Mouse (Mus musculus): ENCODE data around the gene Sypl2. TPM values are rescaled to one million over a fixed set of nuclear protein-coding genes. Genes with fewer than 3 reads are reported as not detected.

The Sypl2 gene
- polyA plus RNA-seq (2012): 0.16 TPM in 1 of 2 replicates, not detected in the other

DNA sequence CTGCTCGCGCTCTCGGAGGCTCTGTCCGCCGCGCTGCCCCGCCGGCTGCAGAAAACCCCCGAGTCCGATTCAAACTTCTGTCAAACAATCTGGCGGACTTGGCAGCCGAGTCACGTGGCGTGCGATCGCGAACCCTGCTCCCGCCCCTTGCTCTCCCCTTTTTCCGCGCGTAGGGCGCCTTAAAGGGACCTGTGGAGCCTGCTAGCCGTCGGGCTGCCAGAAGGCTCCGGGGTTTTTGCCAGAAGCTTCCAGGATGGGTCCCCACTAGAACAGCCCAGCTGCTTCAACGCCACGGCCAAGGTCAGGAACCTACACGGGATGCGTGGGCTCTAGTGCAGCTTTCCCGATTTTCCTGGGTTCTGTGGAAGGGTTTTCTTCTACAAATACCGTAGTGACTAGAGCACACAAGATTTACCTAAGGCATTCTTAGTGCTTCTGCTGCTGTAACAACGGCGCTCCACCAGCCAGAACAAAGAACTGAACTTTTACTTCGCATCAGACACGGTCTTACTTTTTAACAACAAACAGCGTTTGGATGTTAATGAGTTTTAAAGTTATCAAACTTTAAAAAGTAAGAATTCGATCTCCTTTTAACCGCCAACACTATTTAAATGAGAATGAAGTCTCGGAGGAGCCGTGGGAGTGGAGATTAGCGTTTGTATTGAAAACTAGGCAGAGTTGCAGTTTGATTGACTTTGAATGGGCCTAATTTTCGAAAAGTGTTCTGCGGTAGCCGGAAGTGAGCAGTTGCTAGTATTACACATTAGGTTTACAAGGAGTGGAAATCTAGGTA, at the start of gene Sypl2:
Sypl2 (minus strand) TSS at position 91 of the 793 bp plus-strand sequence.

DNA sequence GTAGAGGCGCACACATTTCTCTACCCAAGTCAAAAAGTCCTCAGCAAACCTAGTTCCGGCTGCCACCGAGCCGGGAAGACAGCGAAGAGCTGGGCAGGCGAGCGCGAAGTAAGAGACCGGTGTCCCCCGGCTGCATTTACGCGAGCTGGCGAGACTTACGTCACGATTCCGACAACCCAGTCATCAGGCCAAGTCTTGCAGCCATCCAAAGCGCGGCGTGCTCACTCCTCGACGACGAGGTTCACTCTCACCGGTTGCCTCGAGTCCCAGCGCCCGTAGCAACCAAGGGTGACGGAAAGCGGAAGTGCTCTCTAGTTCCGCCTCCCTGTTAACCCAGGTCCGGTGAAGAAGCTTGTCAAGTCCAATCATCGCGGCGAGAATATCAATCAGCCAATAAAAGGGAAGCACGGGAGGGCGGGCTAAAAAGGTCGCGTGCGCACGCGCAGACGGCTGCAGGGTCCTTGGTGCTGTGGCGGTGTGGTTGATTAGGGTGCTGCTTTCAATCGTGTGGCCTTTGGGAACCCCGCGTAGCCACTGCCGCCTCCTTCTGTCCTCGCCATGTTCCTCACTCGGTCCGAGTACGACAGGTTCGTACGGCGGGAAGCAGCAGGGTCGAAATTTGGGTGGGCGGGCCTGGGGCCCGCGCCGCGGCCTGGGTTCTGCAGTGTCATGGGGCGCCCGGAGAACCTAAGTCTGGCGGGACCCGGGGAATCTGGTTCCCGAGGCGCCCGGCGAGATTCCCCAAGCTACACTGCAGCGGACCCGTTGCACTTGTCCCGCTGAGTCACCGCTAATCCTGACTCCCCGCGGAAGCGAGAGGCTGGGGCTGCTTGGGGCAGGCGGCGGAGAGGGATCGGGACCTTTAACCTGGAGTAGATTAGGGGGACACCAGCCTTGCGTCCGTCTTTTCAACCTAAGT, 30.5 kb upstream of the Sypl2 start, which contains the start of gene Psma5:
Psma5 (plus strand) TSS at position 208 of the 919 bp plus-strand sequence.

DNA sequence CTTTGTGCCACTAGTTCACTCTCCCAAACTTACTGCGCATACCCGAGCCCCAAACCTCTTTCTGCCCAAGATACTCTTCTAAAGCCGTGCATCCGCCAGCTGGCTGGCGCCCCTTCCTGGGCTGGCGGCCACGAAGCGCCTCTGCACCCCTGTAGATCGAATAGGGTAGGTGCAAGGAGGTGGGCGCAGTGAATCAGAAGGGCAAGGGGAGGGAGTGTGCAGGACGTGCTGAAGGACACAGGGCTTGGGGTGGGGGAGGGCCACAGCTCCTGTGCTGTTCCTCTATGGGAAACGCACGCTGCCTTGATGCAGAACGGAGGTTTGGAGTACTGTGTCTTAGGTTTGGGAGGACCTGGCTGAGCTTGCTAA, 15.7 kb downstream of the Sypl2 start, which contains the start of gene Atxn7l2:
Atxn7l2 (minus strand) TSS at position 164 of the 369 bp plus-strand sequence.

DNA sequence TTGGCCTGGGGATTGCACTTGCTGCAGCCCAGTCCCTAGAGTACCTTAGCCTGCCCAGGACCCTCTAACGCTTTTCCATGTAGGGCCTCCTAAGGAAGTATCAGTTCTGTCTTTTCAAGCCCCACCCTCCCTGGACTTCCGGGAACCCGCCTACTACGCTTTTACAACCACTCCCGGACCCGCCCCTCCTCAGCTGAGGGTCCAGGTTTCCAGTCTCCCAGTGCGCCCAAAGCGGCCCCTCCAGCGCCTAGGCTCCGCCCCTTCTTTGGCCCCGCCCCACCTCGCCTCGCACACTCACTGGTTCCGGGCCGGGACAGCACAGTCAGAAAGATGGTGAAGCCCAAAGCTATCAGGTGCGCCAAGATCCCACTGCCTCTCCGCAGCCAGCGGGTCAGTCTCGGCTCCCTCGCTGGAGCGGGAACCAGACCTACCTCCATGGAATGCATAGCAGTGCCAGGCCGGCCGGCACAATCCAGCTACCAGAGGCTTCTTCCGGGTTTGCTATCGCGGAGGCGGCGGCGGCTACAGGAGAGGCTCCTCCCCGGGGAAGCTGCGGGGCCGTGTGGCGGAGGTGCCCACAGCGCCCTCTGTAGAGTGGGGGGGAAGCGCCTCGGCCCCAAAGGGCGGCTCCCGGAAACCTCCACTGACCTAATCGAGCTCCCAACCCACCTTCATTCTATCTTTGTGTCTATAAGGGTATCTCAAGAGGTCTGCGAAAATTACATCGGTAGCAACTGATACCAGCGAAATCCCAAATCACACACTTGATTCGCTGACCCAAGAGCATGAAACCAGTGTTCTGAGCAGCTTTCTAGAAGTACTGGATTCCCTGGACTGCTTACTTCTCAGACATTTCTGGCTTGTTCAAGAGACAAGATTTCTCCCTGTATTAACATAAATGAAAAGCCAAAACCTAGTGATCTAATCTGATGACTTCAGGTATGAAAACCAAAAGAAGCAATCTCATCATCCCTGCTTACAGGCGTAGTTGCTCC, 25.8 kb downstream of the Sypl2 start, which contains the start of gene Cyb561d1:
Cyb561d1 (minus strand) TSS at position 884 of the 995 bp plus-strand sequence.

DNA sequence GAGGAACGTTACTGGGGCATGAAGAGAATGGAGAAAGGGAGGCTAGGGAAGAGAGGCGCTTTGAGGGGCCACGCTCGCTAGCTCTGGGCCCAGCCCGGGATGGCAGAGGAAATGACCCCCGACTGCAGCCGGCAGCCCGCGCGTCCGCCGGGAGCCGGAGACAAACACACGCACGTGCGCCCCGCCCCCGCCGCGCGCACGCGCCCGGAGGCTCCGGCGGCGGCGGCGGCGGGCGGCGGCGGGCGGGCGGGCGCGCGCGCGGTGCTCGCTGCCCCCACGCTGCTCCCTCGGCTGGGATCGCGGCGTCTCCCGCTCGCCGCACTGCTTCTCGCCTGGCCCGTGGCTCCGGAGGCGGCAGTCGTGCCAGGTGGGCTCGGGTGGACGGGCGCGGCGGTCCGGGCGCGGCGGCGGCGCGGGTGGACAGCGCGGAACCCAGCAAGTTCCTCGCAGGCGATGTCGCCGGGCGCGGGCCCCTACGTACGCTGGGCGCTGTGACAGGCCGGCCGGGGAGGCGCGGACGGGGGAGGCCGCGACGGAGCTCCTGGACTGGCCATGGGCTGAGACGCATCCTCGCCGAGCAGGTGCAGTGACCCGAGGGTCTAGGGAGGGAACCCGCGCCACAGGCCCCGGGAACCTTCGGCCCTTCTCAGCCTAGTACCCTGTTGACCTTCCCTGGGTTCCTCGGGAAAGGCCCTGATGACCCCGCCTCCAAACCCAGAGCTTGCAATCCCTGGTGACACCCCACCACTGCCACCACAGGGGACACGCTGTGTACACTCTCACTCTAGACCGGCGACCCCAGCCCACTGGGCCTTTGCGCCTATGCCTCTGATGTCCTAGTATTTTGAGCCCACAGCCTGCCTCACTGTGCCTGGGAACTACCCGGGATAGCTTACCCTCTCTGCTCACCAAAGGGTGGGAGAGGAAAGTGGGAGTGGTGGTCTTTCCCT, 40.1 kb downstream of the Sypl2 start, which contains the start of gene Amigo1:
Amigo1 (plus strand) TSS at position 238 of the 950 bp plus-strand sequence.

Other genes starting within 250 kb of the Sypl2 start
- gene Gstm2, start 240.2 kb downstream of the Sypl2 start, polyA plus RNA-seq (2012): 0.16 and 0.23 TPM in 2 replicates
- 1,063 and 2,187 TPM in 2 replicates for gene Gstm1, start 208.7 kb downstream of the Sypl2 start, polyA plus RNA-seq (2012)
- gene Gstm4, start 181.8 kb downstream of the Sypl2 start, polyA plus RNA-seq (2012): 2.9 and 4.4 TPM in 2 replicates
- 238 and 248 TPM in 2 replicates for gene Ampd2, start 140.0 kb downstream of the Sypl2 start, polyA plus RNA-seq (2012)
- 0.36 and 1.00 TPM in 2 replicates for gene Gnat2, start 133.9 kb downstream of the Sypl2 start, polyA plus RNA-seq (2012)
- 16.4 and 17.1 TPM in 2 replicates for gene Gnai3, start 80.5 kb downstream of the Sypl2 start, polyA plus RNA-seq (2012)
- not detected in 2 replicates for gene Gpr61, start 71.8 kb downstream of the Sypl2 start, polyA plus RNA-seq (2012)
- gene Amigo1, start 40.3 kb downstream of the Sypl2 start, polyA plus RNA-seq (2012): 3.5 and 4.2 TPM in 2 replicates
- 6.5 and 6.8 TPM in 2 replicates for gene Cyb561d1, start 25.4 kb downstream of the Sypl2 start, polyA plus RNA-seq (2012)
- gene Atxn7l2, start 15.7 kb downstream of the Sypl2 start, polyA plus RNA-seq (2012): 35.0 and 51.9 TPM in 2 replicates
- gene Psma5, start 30.3 kb upstream of the Sypl2 start, polyA plus RNA-seq (2012): 4.4 and 5.0 TPM in 2 replicates
- 16.8 and 24.8 TPM in 2 replicates for gene Sort1, start 57.4 kb upstream of the Sypl2 start, polyA plus RNA-seq (2012)
- not detected in 2 replicates for gene Mybphl, start 138.3 kb upstream of the Sypl2 start, polyA plus RNA-seq (2012)
- gene Psrc1, start 157.2 kb upstream of the Sypl2 start, polyA plus RNA-seq (2012): 21.2 and 22.0 TPM in 2 replicates
- 6.3 and 9.8 TPM in 2 replicates for gene Celsr2, start 188.9 kb upstream of the Sypl2 start, polyA plus RNA-seq (2012)
- gene Sars, start 218.6 kb upstream of the Sypl2 start, polyA plus RNA-seq (2012): 70.3 and 84.5 TPM in 2 replicates